Mouse (Mus musculus): ENCODE measurements around the gene Wdr86. TPM values are rescaled to one million over a fixed set of nuclear protein-coding genes. Genes with fewer than 3 reads are reported as not detected.

The Wdr86 gene
- polyA plus RNA-seq (2015; fragmentation: Nextera tagmentation; extraction: Ambion mirVana), result 6.1 and 9.7 TPM in 2 replicates

DNA sequence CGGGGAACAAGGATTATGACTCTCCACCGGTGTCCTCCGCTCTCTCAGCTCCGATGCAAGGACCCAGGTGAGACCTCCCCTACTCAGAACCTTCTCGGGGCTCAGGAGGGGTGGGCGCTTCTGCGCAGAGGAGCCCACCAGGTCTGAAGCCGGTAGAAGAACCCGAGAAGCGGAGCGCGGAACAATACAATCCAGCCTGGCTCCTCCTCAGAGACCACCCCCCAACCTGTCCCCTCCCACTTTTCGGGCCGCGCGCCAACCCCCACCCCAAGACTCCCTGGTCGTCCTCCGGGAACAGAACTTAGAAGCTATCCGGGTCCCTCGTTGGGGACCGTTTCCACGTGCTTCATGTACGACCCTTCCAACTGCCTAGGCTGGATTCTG is at the start of gene Wdr86:
Gene Wdr86 (minus strand): TSS at position 240 of the 384 bp plus-strand sequence.

DNA sequence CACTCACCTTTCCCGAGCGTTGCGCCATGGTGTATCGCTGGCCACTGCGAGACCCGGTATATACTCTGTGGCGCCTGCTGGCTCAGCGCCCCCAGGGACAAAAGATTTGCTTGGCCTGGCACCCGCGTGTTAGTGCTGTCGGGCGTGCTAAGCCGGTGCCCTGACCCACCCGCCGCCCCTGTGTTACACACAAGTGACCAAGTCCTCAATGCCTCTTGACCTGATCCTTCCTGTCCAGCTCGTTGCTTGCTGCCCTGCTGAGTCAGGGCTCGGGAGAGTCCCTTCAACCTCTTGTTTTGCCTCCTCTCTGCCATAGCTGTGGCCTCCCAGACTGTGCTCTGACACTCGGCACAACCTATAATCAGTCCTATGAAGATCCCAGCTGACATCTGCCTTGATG is 27.3 kb upstream of the Wdr86 start, which contains the start of gene Crygn:
Gene Crygn (minus strand): TSS at position 193 of the 400 bp plus-strand sequence.

DNA sequence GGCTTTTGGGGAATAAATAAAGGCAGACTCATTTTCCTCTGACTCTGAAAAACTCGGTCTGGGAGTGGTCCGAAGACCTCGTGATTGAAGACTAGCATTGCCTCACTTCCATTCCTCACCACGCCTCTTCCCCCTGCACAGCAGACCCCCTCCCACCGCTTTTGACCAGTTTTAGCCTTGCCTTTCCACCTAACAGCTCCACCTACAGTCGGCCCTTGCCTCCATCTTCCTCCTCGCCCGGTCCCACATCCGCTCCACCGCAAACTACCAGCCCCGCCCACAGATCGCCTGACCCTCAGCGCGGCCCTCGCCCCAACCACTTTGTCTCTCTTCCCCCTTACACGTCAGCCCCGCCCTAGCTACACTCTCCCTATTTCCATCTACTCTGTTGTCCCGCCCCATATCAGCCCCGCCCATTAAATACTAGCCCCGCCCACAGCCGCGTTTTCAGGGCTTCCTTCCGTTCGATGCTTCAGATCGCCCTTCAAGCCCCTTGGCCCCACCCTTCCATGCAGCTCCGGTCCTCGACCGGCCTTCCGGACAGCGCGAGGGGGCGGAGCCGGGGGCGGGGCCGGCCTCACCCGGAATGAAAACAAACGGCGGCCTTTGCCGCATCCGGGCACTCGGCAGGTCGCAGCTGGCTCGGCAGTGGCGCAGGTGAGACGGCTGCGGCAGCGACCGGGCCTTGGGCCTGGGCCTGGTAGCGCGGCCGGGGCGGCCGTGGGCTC is 45.0 kb downstream of the Wdr86 start, which contains the start of gene Nub1:
Gene Nub1 (plus strand): TSS at position 167 of the 728 bp plus-strand sequence.

Other genes starting within 250 kb of the Wdr86 start
- gene Gbx1, start 203.5 kb downstream of the Wdr86 start, polyA plus RNA-seq (2015; fragmentation: Nextera tagmentation; extraction: Ambion mirVana), result 0.05 TPM in 1 of 2 replicates, not detected in the other
- 0.47 and 1.9 TPM in 2 replicates for gene Asb10, start 189.7 kb downstream of the Wdr86 start, polyA plus RNA-seq (2015; fragmentation: Nextera tagmentation; extraction: Ambion mirVana)
- 0.06 TPM in 1 of 2 replicates, not detected in the other for gene 4931409K22Rik, start 173.9 kb downstream of the Wdr86 start, polyA plus RNA-seq (2015; fragmentation: Nextera tagmentation; extraction: Ambion mirVana)
- 36.0 and 57.3 TPM in 2 replicates for gene Abcf2, start 153.3 kb downstream of the Wdr86 start, polyA plus RNA-seq (2015; fragmentation: Nextera tagmentation; extraction: Ambion mirVana)
- 21.4 and 39.4 TPM in 2 replicates for gene Chpf2, start 144.0 kb downstream of the Wdr86 start, polyA plus RNA-seq (2015; fragmentation: Nextera tagmentation; extraction: Ambion mirVana)
- gene Smarcd3, start 106.3 kb downstream of the Wdr86 start, polyA plus RNA-seq (2015; fragmentation: Nextera tagmentation; extraction: Ambion mirVana), result 14.8 and 15.4 TPM in 2 replicates
- 32.9 and 48.7 TPM in 2 replicates for gene Nub1, start 45.2 kb downstream of the Wdr86 start, polyA plus RNA-seq (2015; fragmentation: Nextera tagmentation; extraction: Ambion mirVana)
- 4.6 and 6.3 TPM in 2 replicates for gene Crygn, start 27.3 kb upstream of the Wdr86 start, polyA plus RNA-seq (2015; fragmentation: Nextera tagmentation; extraction: Ambion mirVana)
- 214 and 223 TPM in 2 replicates for gene Rheb, start 111.9 kb upstream of the Wdr86 start, polyA plus RNA-seq (2015; fragmentation: Nextera tagmentation; extraction: Ambion mirVana)